Mouse (Mus musculus) liver, adult (tissue): Measurements from ENCODE around the gene Cox17.

Source experiments
- GATA4 ChIP-seq: IDR thresholded peaks from 2 replicates; pipeline ENCODE4 v1.6.1; 2014; ENCODE audit warnings: mild to moderate bottlenecking, low read length; ENCODE audit not compliant: insufficient replicate concordance

Cox17 gene

GRCm38 (mm10) chr16:38376163-38376840 is 29.5 kb downstream of the Cox17 start:
- TF ChIP-seq GATA4: no peak

DNA sequence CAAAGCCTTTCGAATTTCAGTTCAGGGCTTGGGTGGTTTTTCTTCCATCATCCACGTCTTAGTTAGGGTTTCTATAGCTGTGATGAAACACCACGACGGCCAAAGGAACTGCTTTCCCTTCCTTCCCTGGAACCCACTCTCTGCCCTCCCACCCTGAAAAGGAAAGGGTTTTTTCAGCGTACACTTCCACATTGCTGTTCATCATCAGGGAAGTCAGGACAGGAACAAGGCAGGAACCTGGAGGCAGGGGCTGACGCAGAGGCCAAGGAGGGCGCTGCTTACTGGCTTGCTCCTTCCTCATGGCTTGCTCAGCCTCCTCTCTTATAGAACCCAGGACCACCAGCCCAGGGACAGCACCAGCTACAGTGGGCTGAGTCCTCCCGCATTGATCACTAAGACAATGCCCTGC is 30.1 kb downstream of the Cox17 start:
- TF ChIP-seq GATA4: no peak

- TF ChIP-seq GATA4: no peak
These were observed 30.8 kb downstream of the Cox17 start for GRCm38 (mm10) chr16:38377546-38377945.

GRCm38 (mm10) chr16:38378591-38378990 is 31.8 kb downstream of the Cox17 start:
- no peak for TF ChIP-seq GATA4

DNA sequence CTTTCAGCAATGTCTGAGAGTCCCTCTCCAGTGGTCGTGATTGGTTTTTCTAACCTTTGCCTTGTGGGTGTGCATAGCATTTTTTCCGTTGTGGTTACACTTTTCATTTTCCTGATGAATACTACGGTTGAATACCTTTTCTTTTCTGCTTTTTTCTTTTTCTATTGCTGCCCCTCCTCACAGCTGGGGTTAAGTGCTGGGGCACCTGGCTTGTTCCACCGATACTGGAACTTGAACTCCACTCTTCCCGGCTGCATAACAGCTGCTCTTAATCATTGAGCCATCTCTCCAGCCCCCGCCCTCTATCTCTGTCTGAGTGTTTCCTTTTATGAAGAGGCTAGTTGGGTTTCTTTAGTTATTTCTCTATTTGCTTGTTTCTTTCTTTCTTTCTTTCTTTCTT is 32.3 kb downstream of the Cox17 start:
- no peak for TF ChIP-seq GATA4

DNA sequence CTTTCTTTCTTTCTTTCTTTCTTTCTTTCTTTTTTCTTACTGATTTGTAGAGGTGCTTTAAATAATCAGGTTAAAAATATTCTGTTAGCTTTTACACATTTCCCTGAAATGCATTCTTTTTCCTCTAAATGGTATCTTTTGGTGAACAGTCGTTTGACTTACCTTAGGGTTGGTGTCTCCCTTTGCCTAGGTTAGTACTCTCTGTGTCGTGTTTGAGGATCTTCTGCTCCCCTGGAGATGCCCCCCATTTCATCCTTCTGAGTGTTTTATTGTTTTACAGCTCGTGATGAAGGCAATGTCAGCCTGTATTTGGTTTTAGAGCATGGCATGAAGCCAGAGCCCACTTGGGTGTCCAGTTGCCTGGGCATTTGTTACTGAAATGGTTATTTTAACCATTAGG is 32.7 kb downstream of the Cox17 start:
- no peak for TF ChIP-seq GATA4

DNA sequence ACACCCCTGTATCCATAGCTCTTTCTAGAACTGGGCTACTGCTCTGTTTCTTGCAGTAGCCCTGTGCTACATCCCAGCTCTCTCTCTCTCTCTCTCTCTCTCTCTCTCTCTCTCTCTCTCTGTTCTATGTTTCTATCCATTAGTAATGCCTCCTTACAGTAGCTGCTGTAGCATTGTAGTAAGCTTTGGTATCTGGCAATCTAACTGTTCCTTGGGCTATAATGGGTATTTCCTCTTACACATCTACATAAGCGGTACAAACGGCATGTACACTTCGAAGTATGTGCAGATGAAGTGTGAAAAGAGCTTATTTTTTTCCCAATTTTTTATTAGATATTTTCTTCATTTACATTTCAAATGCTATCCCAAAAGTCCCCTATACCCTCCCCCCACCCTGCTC is 33.1 kb downstream of the Cox17 start:
- TF ChIP-seq GATA4: no peak

DNA sequence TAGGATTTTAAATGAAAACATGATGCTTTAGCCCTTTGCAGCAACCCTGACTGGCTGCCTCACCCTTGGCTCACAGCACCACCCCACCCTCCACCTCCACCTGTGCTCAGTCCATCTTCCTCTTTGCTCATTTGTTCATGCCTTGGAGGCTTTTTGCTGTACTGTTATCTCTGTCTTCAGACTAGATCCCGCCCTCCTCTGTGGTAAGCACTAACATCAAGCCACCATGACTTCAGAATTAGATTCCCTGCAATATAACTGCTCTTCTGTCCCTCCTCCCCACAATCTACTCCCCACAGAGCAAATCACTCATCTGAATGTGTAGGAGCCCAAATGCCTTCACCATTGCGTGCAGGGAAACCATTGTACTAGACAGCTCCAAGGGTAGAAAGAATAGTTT is 36.9 kb downstream of the Cox17 start:
- no peak for TF ChIP-seq GATA4

- no peak for TF ChIP-seq GATA4
These were observed 38.4 kb downstream of the Cox17 start for GRCm38 (mm10) chr16:38385184-38385634.

- TF ChIP-seq GATA4: no peak
These were observed 38.9 kb downstream of the Cox17 start for GRCm38 (mm10) chr16:38385700-38386099.

DNA sequence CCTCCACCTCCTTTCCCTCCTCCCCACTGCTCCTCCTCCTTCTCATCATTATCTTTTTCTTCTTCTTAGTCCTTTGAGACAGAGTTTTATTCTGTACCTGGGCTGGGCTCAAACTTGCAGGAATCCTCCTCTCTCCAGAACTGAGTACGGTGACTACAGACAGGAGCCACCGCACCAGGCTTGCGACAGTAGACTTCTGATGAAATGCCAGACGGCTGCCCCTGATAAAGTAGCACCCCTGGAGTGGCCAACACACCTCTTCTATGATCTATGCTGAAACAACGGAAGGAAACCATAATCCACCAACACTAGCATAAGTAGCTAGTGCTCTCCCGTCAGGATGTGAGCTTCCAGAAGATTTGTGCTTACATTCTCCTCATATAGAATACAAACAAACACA is 40.6 kb downstream of the Cox17 start:
- TF ChIP-seq GATA4: no peak

GRCm38 (mm10) chr16:38388757-38389156 is 42.0 kb downstream of the Cox17 start:
- TF ChIP-seq GATA4: no peak

- no peak for TF ChIP-seq GATA4
These were observed 42.6 kb downstream of the Cox17 start for GRCm38 (mm10) chr16:38389284-38389893.

DNA sequence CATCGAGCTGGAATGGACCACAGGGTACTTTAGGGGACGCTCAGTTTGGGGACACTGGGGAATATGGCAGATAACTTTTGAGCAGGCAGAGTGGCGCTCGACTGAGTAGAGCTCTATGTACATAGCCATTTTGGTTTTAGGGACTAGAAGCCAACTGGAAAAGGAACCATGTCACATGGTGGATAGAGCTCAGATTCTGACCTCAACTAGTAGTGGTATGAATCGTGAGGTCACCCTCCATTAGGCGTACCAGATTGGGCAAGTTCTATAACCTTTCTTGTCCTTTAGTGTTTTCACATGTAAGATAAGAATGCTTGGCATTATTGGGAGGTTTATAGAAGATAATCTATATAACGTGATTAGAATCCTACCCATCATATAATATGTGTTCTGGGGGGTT is 43.5 kb downstream of the Cox17 start:
- no peak for TF ChIP-seq GATA4

DNA sequence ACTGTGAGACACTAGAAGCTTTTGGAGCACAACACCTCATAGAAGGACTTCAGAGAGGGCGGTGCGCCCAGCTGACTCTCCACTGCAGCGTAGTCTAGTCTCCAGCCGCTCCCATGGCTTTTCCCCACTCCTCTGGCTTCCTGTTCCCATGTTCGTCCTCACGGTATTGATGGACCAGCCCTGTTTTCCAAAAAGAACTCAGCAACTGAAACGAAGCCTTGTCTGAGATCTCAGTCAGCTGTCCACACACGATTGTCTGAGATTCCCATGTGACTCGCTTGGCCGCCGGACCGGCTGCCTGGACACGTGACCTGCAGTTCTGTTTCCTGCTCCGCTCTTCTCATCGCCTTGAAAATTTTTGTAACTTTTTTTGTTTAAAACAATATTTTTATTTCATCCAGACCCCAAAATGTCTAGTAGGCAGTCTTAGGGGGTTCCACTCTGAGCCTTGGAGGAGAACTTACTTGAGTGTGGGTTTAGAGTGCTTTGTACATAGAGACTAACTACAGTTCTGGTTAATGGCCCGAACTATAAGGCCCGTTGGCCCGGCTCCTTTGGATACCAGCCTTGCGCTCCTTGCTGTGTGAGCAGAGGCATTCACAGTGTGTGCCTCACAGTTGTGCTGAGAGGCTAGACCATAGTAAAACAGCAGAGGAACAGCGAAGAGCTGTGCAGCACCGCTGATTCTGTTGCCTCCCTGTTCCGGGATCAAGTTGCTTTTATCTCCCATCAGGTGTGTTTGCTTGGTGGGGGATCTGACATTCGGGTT is 45.5 kb downstream of the Cox17 start:
- TF ChIP-seq GATA4: no peak

DNA sequence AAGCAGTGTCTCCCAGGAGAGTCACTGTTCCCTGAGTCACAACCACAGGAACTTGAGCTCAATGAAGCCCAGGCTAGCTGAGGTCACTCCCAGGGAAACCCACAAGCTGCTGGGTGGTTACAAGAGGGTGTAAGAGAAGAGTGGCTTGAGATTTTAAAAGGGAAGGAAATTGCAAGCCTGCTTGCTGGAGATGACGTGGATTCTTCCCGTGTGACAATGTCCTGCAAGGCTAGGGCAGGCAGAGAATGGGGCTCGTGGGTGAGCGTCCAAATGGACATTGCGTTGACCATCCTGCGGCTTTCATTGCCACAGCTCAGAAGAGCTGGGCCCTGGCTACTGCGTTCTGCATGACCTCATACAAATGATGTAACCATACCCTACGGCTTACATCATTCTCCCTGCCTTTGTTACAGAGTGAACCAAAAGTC is 47.4 kb downstream of the Cox17 start:
- TF ChIP-seq GATA4: no peak
